Mouse (Mus musculus) ovary, postnatal 36 days (tissue): Measurements from ENCODE around the gene Sdccag8.

Experiments used
- DNase-seq: peaks from one replicate; pipeline ENCODE4 v3.0.0; 2022; ENCODE audit warnings: low spot score, mixed read lengths

Gene Sdccag8

GRCm38 (mm10) chr1:176943126-176943525, 128.7 kb downstream of the Sdccag8 start:
- no peak for DNase-seq

GRCm38 (mm10) chr1:176943987-176944386, 129.5 kb downstream of the Sdccag8 start:
- DNase-seq = no peak

GRCm38 (mm10) chr1:176944458-176945174, 130.2 kb downstream of the Sdccag8 start:
- DNase-seq = no peak

GRCm38 (mm10) chr1:176945175-176945540, 130.7 kb downstream of the Sdccag8 start:
- DNase-seq = no peak

GRCm38 (mm10) chr1:176946031-176946795, 131.8 kb downstream of the Sdccag8 start:
- DNase-seq = no peak

- DNase-seq = no peak
Observed at GRCm38 (mm10) chr1:176946796-176947181, 132.3 kb downstream of the Sdccag8 start.

GRCm38 (mm10) chr1:176948861-176949260, 134.4 kb downstream of the Sdccag8 start:
- DNase-seq = no peak

GRCm38 (mm10) chr1:176949320-176949719, 134.9 kb downstream of the Sdccag8 start:
- no peak for DNase-seq

- no peak for DNase-seq
Observed at GRCm38 (mm10) chr1:176950061-176950460, 135.6 kb downstream of the Sdccag8 start.

- no peak for DNase-seq
Observed at GRCm38 (mm10) chr1:176951836-176952235, 137.4 kb downstream of the Sdccag8 start.

GRCm38 (mm10) chr1:176958311-176958710, 143.9 kb downstream of the Sdccag8 start:
- no peak for DNase-seq

- DNase-seq = no peak
Observed at GRCm38 (mm10) chr1:176961716-176962115, 147.3 kb downstream of the Sdccag8 start.

- DNase-seq = no peak
Observed at GRCm38 (mm10) chr1:176962894-176963293, 148.4 kb downstream of the Sdccag8 start.

- DNase-seq = no peak
Observed at GRCm38 (mm10) chr1:176967299-176967698, 152.8 kb downstream of the Sdccag8 start.

- DNase-seq = no peak
Observed at GRCm38 (mm10) chr1:176970635-176971478, 156.4 kb downstream of the Sdccag8 start.

GRCm38 (mm10) chr1:176971479-176971797, 157.0 kb downstream of the Sdccag8 start:
- no peak for DNase-seq

- DNase-seq = no peak
Observed at GRCm38 (mm10) chr1:176973356-176974088, 159.1 kb downstream of the Sdccag8 start.

- DNase-seq = no peak
Observed at GRCm38 (mm10) chr1:176979235-176979634, 164.8 kb downstream of the Sdccag8 start.

GRCm38 (mm10) chr1:176980140-176980539, 165.7 kb downstream of the Sdccag8 start:
- no peak for DNase-seq

- no peak for DNase-seq
Observed at GRCm38 (mm10) chr1:176980801-176981400, 166.4 kb downstream of the Sdccag8 start.

GRCm38 (mm10) chr1:176981511-176981910, 167.1 kb downstream of the Sdccag8 start:
- no peak for DNase-seq

GRCm38 (mm10) chr1:176982671-176983070, 168.2 kb downstream of the Sdccag8 start:
- no peak for DNase-seq
